Mouse (Mus musculus): ENCODE measurements around the gene Cdhr2.

GRCm38 (mm10) chr13:54760164-54760795 is 59.0 kb downstream of the Cdhr2 start:
- TF ChIP-seq CTCF (IDR thresholded peaks at IDR 0.05 in 2 of 3, conservative IDR thresholded peaks at IDR 0.05 in 1 of 3; ENCODE audit: control insufficient read depth in 1 of 3, insufficient read depth in 1 of 3, low read depth in 2 of 3, low read length in 3 of 3, poor library complexity in 1 of 3, severe bottlenecking in 1 of 3), result no peak
- no peak for TF ChIP-seq POLR2AphosphoS2 (IDR thresholded peaks at IDR 0.05; ENCODE audit: low read length)
- TF ChIP-seq MYB (IDR thresholded peaks at IDR 0.05; ENCODE audit: low read depth, low read length), result no peak
- no peak for TF ChIP-seq GATA1 (IDR thresholded peaks at IDR 0.05; ENCODE audit: low read depth, low read length)
- no peak for TF ChIP-seq POLR2A (IDR thresholded peaks at IDR 0.05; ENCODE audit: control insufficient read depth in 1 of 2, insufficient read depth in 1 of 2, low read depth in 1 of 2, low read length in 2 of 2, poor library complexity in 1 of 2)
- no peak for TF ChIP-seq KAT2A (conservative IDR thresholded peaks at IDR 0.05; ENCODE audit: low read depth, low read length)
- no peak for TF ChIP-seq MAZ (IDR thresholded peaks at IDR 0.05; ENCODE audit: low read depth, low read length)
- TF ChIP-seq MAX (IDR thresholded peaks at IDR 0.05; ENCODE audit: low read length), result no peak
- no peak for TF ChIP-seq USF2 (IDR thresholded peaks at IDR 0.05; ENCODE audit: borderline replicate concordance in 1 of 2, insufficient read depth in 1 of 2, low read depth in 1 of 2, low read length in 2 of 2)
- no peak for TF ChIP-seq ZKSCAN1 (IDR thresholded peaks at IDR 0.05; ENCODE audit: low read depth, low read length)

Data from MEL (cell line).